ENCODE assay signal across 9 mouse cellular contexts in genomic region chr9:95813721-95814531, GRCm38 (mm10). TPM values are rescaled to one million over a fixed set of nuclear protein-coding genes. Genes with fewer than 3 reads are reported as not detected.
DNase-seq lines count a peak whose midpoint lies in the region; ATAC-seq and TF ChIP-seq lines count a peak whose summit lies in the region.
"Had no signal": no experiment of that assay in that cellular context is flagged by ENCODE, and none has a peak within 500 bp of the region (broad histone marks: within the 10 kb centered on the region; RNA-seq: fewer than 3 reads in every experiment).

No protein-coding gene starts in this region.

- H3K79me2 ChIP-seq in C2C12 (ENCODE audit: control insufficient read depth, insufficient read depth), result no peaks in the 10 kb centered on the region

- no peaks in the 10 kb centered on the region for H3K9me3 ChIP-seq in hindbrain, embryonic 10.5 days
- H3K9me3 ChIP-seq in midbrain, embryonic 10.5 days (replicated peaks), result 0 out of 2 replicates have a peak, but pooled peaks cover 3% of the 10 kb centered on the region

- DNase-seq in hindbrain, embryonic 10.5 days (ENCODE audit: low spot score), result peak; percentile 59
- peak; percentile 47 for DNase-seq in midbrain, embryonic 10.5 days (ENCODE audit: low spot score)
- no peak for DNase-seq in yolk sac, embryonic 10.5 days (ENCODE audit: low spot score)
- DNase-seq in thymus, postnatal 25 days, result no peak

- TF ChIP-seq POLR2A in cortical plate, adult 2 months (IDR thresholded peaks at IDR 0.05; ENCODE audit: extremely low read depth, insufficient read depth, low read length), result no peak

- peak overlapping the region; percentile 48 for H3ac ChIP-seq in C2C12 (ENCODE audit: control insufficient read depth, insufficient read length, low read depth)

- no peak overlapping the region for H3K4me3 ChIP-seq in C2C12 (ENCODE audit: insufficient read depth, poor library complexity, severe bottlenecking)
- H3K4me3 ChIP-seq in cortical plate, adult 2 months (ENCODE audit: insufficient read depth, low read length), result no peak overlapping the region
- peak overlapping the region; percentile 24; the same call in 1 of the 2 replicates for H3K4me3 ChIP-seq in hindbrain, embryonic 10.5 days
- H3K4me3 ChIP-seq in midbrain, embryonic 10.5 days, result no peak overlapping the region

- no peaks in the 10 kb centered on the region for H3K27me3 ChIP-seq in C2C12 (ENCODE audit: control insufficient read depth, insufficient read depth, insufficient read length)
- no peaks in the 10 kb centered on the region for H3K27me3 ChIP-seq in hindbrain, embryonic 10.5 days (ENCODE audit: insufficient read depth, poor library complexity, severe bottlenecking)
- no peaks in the 10 kb centered on the region for H3K27me3 ChIP-seq in midbrain, embryonic 10.5 days (ENCODE audit: low read depth, poor library complexity, severe bottlenecking)

- H3K4me1 ChIP-seq in cortical plate, adult 2 months (ENCODE audit: control insufficient read depth, insufficient read depth, low read length), result no peaks in the 10 kb centered on the region; the same call in 1 of the 2 replicates
- H3K4me1 ChIP-seq in hindbrain, embryonic 10.5 days (replicated peaks), result peaks cover 20% of the 10 kb centered on the region
- H3K4me1 ChIP-seq in midbrain, embryonic 10.5 days, result peaks cover 18% of the 10 kb centered on the region

- no peak for TF ChIP-seq CTCF in C2C12 (IDR thresholded peaks at IDR 0.05; ENCODE audit: control insufficient read depth, insufficient read depth, insufficient read length)
- no peak for TF ChIP-seq CTCF in cortical plate, adult 2 months (IDR thresholded peaks at IDR 0.05; ENCODE audit: extremely low read depth, insufficient read depth, low read length)

- H3K36me3 ChIP-seq in C2C12 (ENCODE audit: control insufficient read depth, insufficient read depth), result no peaks in the 10 kb centered on the region
- no peaks in the 10 kb centered on the region for H3K36me3 ChIP-seq in hindbrain, embryonic 10.5 days
- H3K36me3 ChIP-seq in midbrain, embryonic 10.5 days, result no peaks in the 10 kb centered on the region

- 32% methylated on average over 20 of the region's 20 CpGs for WGBS in hindbrain, embryonic 10.5 days
- WGBS in midbrain, embryonic 10.5 days, result 51% methylated on average over 20 of the region's 20 CpGs

- H3K79me3 ChIP-seq in C2C12 (ENCODE audit: low read depth), result no peaks in the 10 kb centered on the region

- 0 out of 2 replicates have a peak overlapping the region, but pooled peaks have one; percentile 81 for H3K27ac ChIP-seq in cortical plate, adult 2 months (ENCODE audit: insufficient read depth, low read length)
- peak overlapping the region; percentile 84 for H3K27ac ChIP-seq in hindbrain, embryonic 10.5 days
- peak overlapping the region; percentile 78 for H3K27ac ChIP-seq in midbrain, embryonic 10.5 days (replicated peaks)
- H3K27ac ChIP-seq: liver, embryonic 14.5 days had no signal

- no peak for ATAC-seq in activated CD4-positive, CD25-positive, alpha-beta regulatory T cell, adult 4 months
- ATAC-seq in inflammation-experienced regulatory T-cells, adult 6 months, result no peak

TF ChIP-seq in C2C12, 6 proteins besides CTCF, POLR2A, EP300 and RAD21:
- TF ChIP-seq MYOD1 (IDR thresholded peaks at IDR 0.05; ENCODE audit: control insufficient read depth, insufficient read length, low read depth) (peak; percentile 43), MAX (IDR thresholded peaks at IDR 0.05) (no peak)

RNA-seq across cellular contexts. Expression of gene Pls1, which starts 31.2 kb away (rescaled TPM):
- polyA plus RNA-seq in C2C12 (2012; fragmentation: generic; extraction: Trizol), result 0.01 TPM
- polyA plus RNA-seq in cortical plate, adult 2 months (2012; rRNA removed), result 5.8 and 6.2 TPM in 2 replicates
- polyA plus RNA-seq in hindbrain, embryonic 10.5 days (2016; fragmentation: Nextera tagmentation; extraction: Ambion mirVana), result 5.7 and 9.8 TPM in 2 replicates
- polyA plus RNA-seq in midbrain, embryonic 10.5 days (2016; fragmentation: Nextera tagmentation; extraction: Ambion mirVana), result 3.2 and 5.2 TPM in 2 replicates
- polyA plus RNA-seq in activated CD4-positive, CD25-positive, alpha-beta regulatory T cell, adult 4 months (2017; shearing (Covaris generic)), result under 1 TPM; 0.28 to 0.63 TPM
- 1 to 10 TPM in 1 of 3 experiments, under 1 TPM in 2; 0.41 to 1.1 (median 0.55) TPM for polyA plus RNA-seq in inflammation-experienced regulatory T-cells, adult 6 months (2017; shearing (Covaris generic))

RNA-seq across cellular contexts. Expression of gene Atr, which starts 43.5 kb away (rescaled TPM):
- polyA plus RNA-seq in C2C12 (2012; fragmentation: generic; extraction: Trizol), result 2.1 TPM
- 8.7 and 9.4 TPM in 2 replicates for polyA plus RNA-seq in cortical plate, adult 2 months (2012; rRNA removed)
- 15.8 and 19.6 TPM in 2 replicates for polyA plus RNA-seq in hindbrain, embryonic 10.5 days (2016; fragmentation: Nextera tagmentation; extraction: Ambion mirVana)
- polyA plus RNA-seq in midbrain, embryonic 10.5 days (2016; fragmentation: Nextera tagmentation; extraction: Ambion mirVana), result 19.4 and 20.0 TPM in 2 replicates
- 10 to 100 TPM; 18.3 to 23.2 TPM for polyA plus RNA-seq in activated CD4-positive, CD25-positive, alpha-beta regulatory T cell, adult 4 months (2017; shearing (Covaris generic))
- polyA plus RNA-seq in inflammation-experienced regulatory T-cells, adult 6 months (2017; shearing (Covaris generic)), result 10 to 100 TPM; 20.9 to 29.2 (median 26.0) TPM

Comparison
In these comparisons a context has a peak if more than half of its experiments do, and no peak if none do; other contexts are left out.
1. DNase-seq: peak in hindbrain, embryonic 10.5 days (single experiment) and midbrain, embryonic 10.5 days (single experiment); none in yolk sac, embryonic 10.5 days (single experiment) and thymus, postnatal 25 days (single experiment).
2. Peak in every context shown above with its lines, with median percentiles within 50 percentile points of each other: H3K27ac ChIP-seq.